Mouse (Mus musculus): ENCODE data around the gene Notch4. TPM values are rescaled to one million over a fixed set of nuclear protein-coding genes. Genes with fewer than 3 reads are reported as not detected.

Notch4 gene
- polyA plus RNA-seq, 1 experiment from 2014 or later, result 2.9 TPM

DNA sequence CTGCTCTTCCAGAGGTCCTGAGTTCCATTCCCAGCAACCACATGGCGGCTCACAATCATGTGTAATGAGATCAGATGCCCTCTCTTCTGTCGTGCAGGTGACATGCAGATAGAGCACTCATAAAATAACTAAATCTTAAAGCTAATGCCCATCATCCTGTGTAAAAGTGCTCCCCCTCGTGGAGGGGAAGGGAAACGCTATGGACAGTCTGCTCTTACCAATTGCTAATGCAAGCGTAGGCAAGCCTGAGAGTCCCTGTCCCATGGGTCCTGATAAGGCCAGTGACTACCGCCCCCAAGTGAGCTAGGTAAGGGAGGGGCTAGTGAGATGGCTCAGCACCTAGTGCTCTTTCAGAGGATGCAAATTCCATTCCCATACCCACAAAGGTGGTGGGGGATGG is 54.9 kb downstream of the Notch4 start:
- ATAC-seq, result peak; percentile 37
- Histone ChIP-seq H3K9me3 (no peaks in the 10 kb centered on the region), H3K36me3 (peaks cover 27% of the 10 kb centered on the region), H3K27me3 (replicated peaks) (no peaks in the 10 kb centered on the region), H3K4me1 (replicated peaks) (0 out of 2 replicates have a peak, but pooled peaks cover 2% of the 10 kb centered on the region), H3K9ac (no peak overlapping the region), H3K4me2 (replicated peaks) (no peak overlapping the region), H3K27ac (no peak overlapping the region), H3K4me3 (replicated peaks) (no peak overlapping the region)
- 20% methylated on average over 6 of the region's 6 CpGs for WGBS

- peaks cover 21% of the 10 kb centered on the region for H3K36me3 ChIP-seq
- 0 out of 2 replicates have a peak, but pooled peaks have one; percentile 21 for ATAC-seq
- WGBS, result 67% methylated on average over 8 of the region's 8 CpGs
- no peak overlapping the region for H3K9ac ChIP-seq
- peak overlapping the region; percentile 20; the same call in 1 of the 2 replicates for H3K27ac ChIP-seq
- H3K9me3 ChIP-seq, result no peaks in the 10 kb centered on the region
- no peaks in the 10 kb centered on the region for H3K27me3 ChIP-seq (replicated peaks)
- peaks cover 3% of the 10 kb centered on the region for H3K4me1 ChIP-seq (replicated peaks)
- no peak overlapping the region for H3K4me2 ChIP-seq (replicated peaks)
- no peak overlapping the region for H3K4me3 ChIP-seq (replicated peaks)
Observed at GRCm38 (mm10) chr17:34621006-34621405, 56.9 kb downstream of the Notch4 start.

DNA sequence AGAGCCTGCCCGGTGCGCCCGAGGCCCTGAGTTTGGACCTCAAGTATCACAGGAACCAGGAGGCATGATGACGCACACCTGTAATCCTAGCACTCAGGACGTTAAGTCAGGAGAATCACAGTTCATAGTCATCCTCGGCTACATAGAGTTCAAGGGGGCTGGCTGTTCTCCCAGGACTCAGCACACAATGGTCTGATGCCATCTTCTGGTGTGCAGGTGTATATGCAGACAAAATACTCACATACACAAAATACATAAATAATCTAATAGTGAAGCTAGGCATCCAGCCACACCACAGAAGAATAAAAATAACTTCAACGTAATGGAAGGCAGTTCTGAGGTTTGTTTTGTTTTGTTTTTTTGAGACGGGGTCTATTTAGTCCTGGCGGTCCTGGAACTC is 59.1 kb downstream of the Notch4 start:
- H3K9ac ChIP-seq, result no peak overlapping the region
- 84% methylated on average over 9 of the region's 9 CpGs for WGBS

GRCm38 (mm10) chr17:34624981-34625380 is 60.9 kb downstream of the Notch4 start:
- H3K4me1 ChIP-seq (replicated peaks), result peaks cover 20% of the 10 kb centered on the region
- WGBS, result 92% methylated on average over 3 of the region's 3 CpGs
- no peak overlapping the region for H3K9ac ChIP-seq
- no peak for ATAC-seq
- no peak overlapping the region for H3K4me3 ChIP-seq (replicated peaks)
- no peaks in the 10 kb centered on the region for H3K9me3 ChIP-seq
- H3K27ac ChIP-seq, result no peak overlapping the region
- H3K36me3 ChIP-seq, result peaks cover 21% of the 10 kb centered on the region; the same call in 1 of the 2 replicates
- no peak overlapping the region for H3K4me2 ChIP-seq (replicated peaks)
- peaks cover 3% of the 10 kb centered on the region for H3K27me3 ChIP-seq (replicated peaks)

More for the DNA sequence above, 59.1 kb downstream of the Notch4 start:
- H3K4me3 ChIP-seq (replicated peaks), result no peak overlapping the region
- ATAC-seq, result no peak
- no peak overlapping the region for H3K27ac ChIP-seq
- no peak overlapping the region for H3K4me2 ChIP-seq (replicated peaks)
- H3K9me3 ChIP-seq, result no peaks in the 10 kb centered on the region
- H3K27me3 ChIP-seq (replicated peaks), result no peaks in the 10 kb centered on the region
- peaks cover 11% of the 10 kb centered on the region for H3K4me1 ChIP-seq (replicated peaks)
- H3K36me3 ChIP-seq, result peaks cover 21% of the 10 kb centered on the region; the same call in 1 of the 2 replicates

DNA sequence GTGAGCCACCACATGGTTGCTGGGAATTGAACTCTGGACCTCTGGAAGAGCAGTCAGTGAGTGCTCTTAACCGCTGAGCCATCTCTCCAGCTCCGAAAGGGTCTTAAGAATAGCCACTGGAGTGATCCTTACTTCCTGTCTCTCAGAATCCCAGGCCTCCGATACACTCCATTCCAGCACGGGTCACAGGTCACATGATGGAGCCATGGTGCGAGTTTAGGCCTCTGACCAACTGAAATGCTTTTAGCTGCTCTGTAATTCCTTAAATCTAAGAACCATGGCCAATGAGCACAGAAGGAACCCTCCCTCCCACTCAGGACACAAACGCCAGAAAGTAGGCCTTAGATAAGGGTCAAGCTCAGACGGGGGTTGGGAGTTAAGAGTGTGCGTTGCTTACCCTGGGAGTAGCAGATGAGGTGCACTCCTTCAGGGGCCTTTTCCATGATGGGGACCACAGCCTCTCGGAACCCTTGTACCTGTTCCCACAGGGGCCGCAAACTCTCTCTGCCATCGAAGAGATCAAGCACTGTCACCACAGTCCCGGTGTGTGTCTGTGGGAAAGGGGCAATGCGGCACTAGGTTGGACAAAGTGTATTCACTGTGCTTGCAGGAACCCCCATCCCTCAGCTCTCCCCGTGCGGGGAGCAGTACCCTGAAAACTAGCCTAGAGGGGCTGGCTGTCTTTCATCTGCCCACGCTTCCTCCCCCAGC is 62.1 kb downstream of the Notch4 start:
- Histone ChIP-seq H3K4me1 (replicated peaks) (peaks cover 31% of the 10 kb centered on the region), H3K27me3 (replicated peaks) (peaks cover 15% of the 10 kb centered on the region), H3K9ac (peak overlapping the region; percentile 66), H3K36me3 (peaks cover 20% of the 10 kb centered on the region; the same call in 1 of the 2 replicates), H3K4me2 (replicated peaks) (peak overlapping the region; percentile 92), H3K9me3 (no peaks in the 10 kb centered on the region), H3K4me3 (replicated peaks) (peak overlapping the region; percentile 69), H3K27ac (peak overlapping the region; percentile 96)
- 54% methylated on average over 16 of the region's 16 CpGs for WGBS
- no peak for ATAC-seq

DNA sequence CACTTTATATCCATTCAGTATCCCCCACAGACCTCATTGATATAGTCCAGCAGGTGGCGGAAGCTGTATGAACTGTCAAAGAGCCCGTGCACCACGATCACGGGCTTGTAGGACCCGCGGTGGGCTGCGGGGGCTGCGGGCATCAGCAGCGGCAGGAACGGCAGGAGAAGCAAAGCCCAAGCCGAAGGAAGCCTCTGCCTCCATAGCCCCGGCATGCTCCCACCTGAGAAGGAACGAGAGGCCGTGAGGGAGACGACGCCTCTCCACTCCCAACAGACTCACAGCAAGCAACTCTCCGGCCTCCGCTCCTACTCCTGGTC is 62.7 kb downstream of the Notch4 start:
- peak overlapping the region; percentile 92 for H3K4me2 ChIP-seq (replicated peaks)
- H3K4me1 ChIP-seq (replicated peaks), result peaks cover 36% of the 10 kb centered on the region
- WGBS, result under 1% methylated on average over 18 of the region's 18 CpGs
- H3K27ac ChIP-seq, result peak overlapping the region; percentile 96
- H3K9ac ChIP-seq, result peak overlapping the region; percentile 66
- peak; percentile 26; the same call in 1 of the 2 replicates for ATAC-seq
- H3K27me3 ChIP-seq (replicated peaks), result peaks cover 20% of the 10 kb centered on the region
- peaks cover 18% of the 10 kb centered on the region; the same call in 1 of the 2 replicates for H3K36me3 ChIP-seq
- H3K4me3 ChIP-seq (replicated peaks), result peak overlapping the region; percentile 69
- H3K9me3 ChIP-seq, result no peaks in the 10 kb centered on the region

DNA sequence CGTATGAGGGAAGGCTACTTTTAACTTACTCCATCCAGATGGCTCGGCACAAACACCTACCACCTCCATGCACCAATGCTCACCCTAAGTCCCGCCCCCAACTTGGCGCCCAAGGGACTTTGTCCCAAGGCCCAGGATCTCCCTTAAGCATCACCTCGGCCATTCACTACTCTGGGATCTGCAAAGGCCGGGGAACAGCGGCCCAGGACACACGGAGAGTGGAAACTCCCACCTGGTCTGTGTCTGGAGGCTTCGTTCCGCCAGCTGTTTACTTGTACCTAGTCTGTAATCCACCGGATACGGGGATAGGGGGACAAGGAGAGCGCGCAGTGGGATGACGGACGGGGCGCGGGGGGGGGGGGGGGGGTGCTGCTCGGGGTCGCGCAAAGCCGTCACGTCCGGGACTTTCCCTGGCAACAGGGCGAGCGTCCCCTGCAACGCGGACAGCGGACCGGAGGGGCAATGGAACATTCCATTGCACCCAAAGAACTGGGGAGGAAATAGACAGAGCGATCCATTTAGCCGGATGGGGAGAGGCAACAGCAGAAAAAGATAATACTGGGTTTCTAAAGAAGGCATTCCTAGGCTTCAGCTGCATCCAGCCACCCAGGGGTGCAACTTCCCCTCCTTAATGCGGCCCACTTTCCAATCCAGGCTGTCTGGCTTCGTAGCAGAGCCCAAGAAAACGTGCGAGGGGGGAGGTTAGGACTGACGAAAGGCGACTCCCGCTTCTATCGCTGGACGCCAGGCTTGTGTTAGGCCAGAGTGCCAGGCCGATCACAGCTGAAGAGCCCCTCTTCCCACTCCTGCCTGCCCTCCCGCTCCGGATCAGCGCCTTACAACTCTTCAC is 63.2 kb downstream of the Notch4 start:
- H3K36me3 ChIP-seq, result peaks cover 14% of the 10 kb centered on the region; the same call in 1 of the 2 replicates

GRCm38 (mm10) chr17:34627943-34628643 is 64.0 kb downstream of the Notch4 start, which contains the start of gene Ppt2:
Ppt2 (minus strand) TSS chr17:34628510.
- Histone ChIP-seq H3K9me3 (no peaks in the 10 kb centered on the region), H3K27ac (peak within 1 kb of the TSS; percentile 96), H3K9ac (peak within 1 kb of the TSS; percentile 66), H3K36me3 (peaks cover 6% of the 10 kb centered on the region; the same call in 1 of the 2 replicates), H3K27me3 (replicated peaks) (peaks cover 24% of the 10 kb centered on the region), H3K4me3 (replicated peaks) (peak within 1 kb of the TSS; percentile 69), H3K4me2 (replicated peaks) (peak within 1 kb of the TSS; percentile 92), H3K4me1 (replicated peaks) (peaks cover 40% of the 10 kb centered on the region)
- peak; percentile 44 for ATAC-seq
- WGBS, result 2% methylated on average over 29 of the region's 29 CpGs

More for the DNA sequence above, 63.2 kb downstream of the Notch4 start:
- ATAC-seq, result peak; percentile 83
- H3K27ac ChIP-seq, result peak overlapping the region; percentile 96
- H3K4me1 ChIP-seq (replicated peaks), result peaks cover 40% of the 10 kb centered on the region
- H3K4me3 ChIP-seq (replicated peaks), result peak overlapping the region; percentile 69
- peaks cover 24% of the 10 kb centered on the region for H3K27me3 ChIP-seq (replicated peaks)
- peak overlapping the region; percentile 66 for H3K9ac ChIP-seq
- WGBS, result under 1% methylated on average over 42 of the region's 45 CpGs
- peak overlapping the region; percentile 92 for H3K4me2 ChIP-seq (replicated peaks)
- no peaks in the 10 kb centered on the region for H3K9me3 ChIP-seq

DNA sequence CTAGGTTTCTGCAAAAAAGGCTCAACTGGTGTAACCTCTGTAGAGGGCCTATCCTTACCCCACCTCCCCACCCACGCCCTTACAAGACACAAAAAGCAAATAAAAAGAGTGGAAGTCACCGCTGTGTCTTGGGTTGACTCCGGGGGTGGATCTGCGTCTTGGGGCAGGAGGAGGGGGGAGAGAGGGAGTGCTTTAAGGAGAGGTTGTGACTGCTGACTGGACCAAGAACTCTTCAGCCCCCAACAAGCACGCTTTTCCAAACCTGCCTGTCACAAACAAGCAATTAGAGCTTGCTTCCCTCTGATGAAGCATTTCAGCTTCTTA is 64.5 kb downstream of the Notch4 start:
- Histone ChIP-seq H3K4me3 (replicated peaks) (peak overlapping the region; percentile 69), H3K9me3 (no peaks in the 10 kb centered on the region), H3K4me2 (replicated peaks) (peak overlapping the region; percentile 92), H3K27ac (peak overlapping the region; percentile 96), H3K4me1 (replicated peaks) (peaks cover 40% of the 10 kb centered on the region), H3K36me3 (peaks cover 5% of the 10 kb centered on the region; the same call in 1 of the 2 replicates), H3K27me3 (replicated peaks) (peaks cover 26% of the 10 kb centered on the region), H3K9ac (peak overlapping the region; percentile 66)
- ATAC-seq, result no peak
- WGBS, result 19% methylated on average over 5 of the region's 5 CpGs

DNA sequence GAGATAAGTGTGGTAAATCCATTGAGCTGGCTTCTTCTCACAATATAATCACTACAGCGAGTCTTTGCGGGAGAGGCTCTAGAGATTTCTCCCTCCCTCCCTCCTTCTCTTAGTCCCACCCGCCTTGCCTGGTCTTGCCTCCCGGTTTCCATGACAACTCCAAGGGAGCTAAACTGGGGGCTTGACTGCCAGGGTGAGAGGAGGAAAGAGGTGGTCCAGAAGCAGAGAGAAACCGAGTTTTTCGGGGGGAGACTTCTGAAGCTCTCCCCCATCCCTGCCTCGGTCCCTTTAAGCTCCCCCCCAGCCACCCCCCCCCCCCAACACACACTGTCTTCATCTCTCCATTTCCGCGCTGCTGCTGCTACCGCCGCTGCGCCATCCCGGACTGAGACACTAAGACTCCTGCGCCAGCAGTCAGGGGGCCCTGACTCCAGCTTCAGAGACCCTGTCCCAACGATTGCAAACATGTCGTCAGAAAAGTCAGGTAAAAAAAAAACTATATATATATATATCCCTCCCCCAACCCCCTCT is 65.2 kb downstream of the Notch4 start, which contains the start of gene Prrt1:
Gene Prrt1 (plus strand): TSS at position 313 of the 531 bp plus-strand sequence.
- Histone ChIP-seq H3K27me3 (replicated peaks) (peaks cover 26% of the 10 kb centered on the region), H3K36me3 (peaks cover 5% of the 10 kb centered on the region; the same call in 1 of the 2 replicates), H3K9me3 (no peaks in the 10 kb centered on the region), H3K4me2 (replicated peaks) (peak within 1 kb of the TSS; percentile 92), H3K27ac (peak within 1 kb of the TSS; percentile 96), H3K4me3 (replicated peaks) (peak within 1 kb of the TSS; percentile 69), H3K9ac (peak within 1 kb of the TSS; percentile 66), H3K4me1 (replicated peaks) (peaks cover 40% of the 10 kb centered on the region)
- WGBS, result 12% methylated on average over 16 of the region's 16 CpGs
- ATAC-seq, result no peak

GRCm38 (mm10) chr17:34629796-34630603 is 65.9 kb downstream of the Notch4 start:
- Histone ChIP-seq H3K9ac (no peak overlapping the region), H3K4me3 (replicated peaks) (peak overlapping the region; percentile 69; the same call in 1 of the 2 replicates), H3K27ac (no peak overlapping the region), H3K9me3 (no peaks in the 10 kb centered on the region), H3K4me2 (replicated peaks) (peak overlapping the region; percentile 92), H3K4me1 (replicated peaks) (peaks cover 40% of the 10 kb centered on the region), H3K36me3 (peaks cover 5% of the 10 kb centered on the region; the same call in 1 of the 2 replicates), H3K27me3 (replicated peaks) (peaks cover 26% of the 10 kb centered on the region)
- WGBS, result 31% methylated on average over 12 of the region's 12 CpGs
- no peak for ATAC-seq
